Mouse (Mus musculus) right cerebral cortex, postnatal 4 days (tissue): Measurements from ENCODE around the gene Krt14.
A peak's percentile ranks its signal among the peaks of the same experiment; 100 is the strongest.
"Not testable (repeated sequence)": the region's sequence is repeated elsewhere in the genome, so short reads cannot be mapped to it uniquely, and the experiment has no call there.

Experiments
- DNase-seq: peaks from one replicate; pipeline ENCODE4 v3.0.0-alpha.2; 2022

Gene Krt14

DNA sequence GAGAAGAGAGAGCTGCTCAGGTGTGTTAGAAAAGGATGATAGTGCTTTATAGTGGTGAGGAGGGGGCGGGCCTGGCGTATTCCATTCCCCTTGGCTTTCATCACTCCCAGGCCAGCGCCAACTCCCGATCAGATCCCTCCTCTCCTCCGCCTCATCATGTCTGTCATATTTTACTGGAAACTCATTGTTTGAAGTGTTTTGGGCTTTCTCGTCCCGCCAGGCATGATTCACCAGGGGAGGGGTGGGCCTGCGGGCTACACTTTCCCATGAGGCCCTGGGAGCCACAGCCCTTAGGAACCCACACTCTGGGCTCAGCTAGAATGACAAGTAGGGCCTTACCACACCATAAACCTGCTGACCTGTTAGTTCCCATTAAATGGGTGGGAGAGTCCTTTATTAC is at the start of gene Krt14:
Gene Krt14, minus strand, starts transcription at position 51 of the 400 bp plus-strand sequence.
- no peak for DNase-seq

DNA sequence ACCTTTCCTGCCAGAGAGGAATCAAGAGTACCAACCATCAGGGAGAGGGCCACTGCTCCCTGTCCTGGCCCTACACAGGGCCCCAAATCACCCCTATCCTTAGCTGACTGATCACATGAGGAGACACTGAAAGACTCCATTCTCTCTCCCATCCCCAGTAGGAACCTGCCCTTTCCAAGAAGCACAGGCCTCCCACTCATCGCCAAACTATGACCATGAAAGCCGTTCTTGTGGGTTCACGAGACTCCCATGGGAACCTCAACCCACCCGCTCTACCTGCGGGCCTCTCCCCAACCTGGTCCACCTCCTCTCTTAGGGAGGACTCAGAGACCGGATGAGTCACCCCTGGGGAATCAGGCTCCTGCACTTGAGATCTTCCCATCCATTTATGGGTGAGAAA is 48.2 kb upstream of the Krt14 start:
- no peak for DNase-seq

DNA sequence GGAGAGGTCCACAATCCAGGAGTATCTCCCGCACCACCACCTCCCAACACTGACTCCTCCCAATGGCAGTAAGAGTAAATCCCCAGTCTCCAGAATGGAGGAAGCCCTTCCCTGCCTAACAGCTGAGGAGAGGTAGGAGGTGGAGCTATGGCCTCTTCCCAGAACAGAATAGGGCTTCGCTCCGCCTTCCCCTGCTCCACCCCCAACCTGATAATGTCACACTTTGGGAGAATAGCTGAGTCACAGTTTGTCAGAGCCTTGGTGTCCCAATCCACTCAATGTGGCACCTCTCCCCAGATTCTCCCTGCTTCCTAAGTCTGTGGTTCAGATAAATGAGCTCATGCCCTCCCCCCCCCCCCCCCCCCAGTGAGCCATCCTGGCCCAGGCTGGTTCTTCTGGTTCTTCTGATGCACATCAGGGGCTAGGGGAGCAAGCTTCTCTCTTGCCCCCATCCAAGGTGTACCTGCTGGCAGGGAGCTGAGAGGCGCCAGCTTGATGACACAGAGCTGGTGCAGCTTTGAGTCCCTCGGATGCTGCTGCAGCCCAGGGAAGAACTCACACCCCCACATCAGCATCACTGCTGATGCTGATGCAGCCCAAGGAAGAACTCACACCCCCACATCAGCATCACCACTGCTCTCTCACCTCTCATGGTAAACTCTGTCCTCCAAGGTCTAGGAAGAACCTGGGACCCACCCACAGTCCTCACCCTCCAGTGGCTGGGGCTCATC is 47.2 kb upstream of the Krt14 start:
- DNase-seq, result no peak

DNA sequence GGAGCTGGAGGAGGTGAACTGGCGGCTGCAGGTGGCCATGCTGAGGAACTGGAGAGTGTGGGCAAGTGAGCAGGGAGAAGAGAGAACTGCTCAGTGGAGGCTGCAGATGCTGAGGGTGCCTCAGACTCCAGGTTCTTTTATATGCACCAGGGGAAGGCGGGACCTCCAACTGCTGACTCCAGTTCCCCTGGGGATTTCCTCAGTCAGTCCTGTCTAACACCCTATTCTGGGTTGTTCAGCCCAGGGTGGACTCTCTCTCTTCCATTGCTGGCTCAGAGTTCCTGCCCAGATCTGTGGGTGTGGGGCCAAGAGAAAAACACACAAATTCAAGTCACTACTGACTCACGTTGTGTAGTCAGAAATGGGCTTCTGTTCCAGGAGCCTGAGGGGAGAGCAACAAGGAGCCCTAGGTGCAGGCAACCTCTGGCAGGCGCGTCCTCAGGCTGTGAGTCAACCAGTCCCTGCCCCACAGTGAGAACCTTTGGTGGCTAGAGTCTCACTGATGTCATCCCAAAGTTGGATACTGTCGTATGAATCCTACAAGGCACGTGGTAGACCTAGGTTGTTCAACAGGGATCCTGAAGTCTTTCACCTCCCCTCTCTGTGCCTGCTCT is 41.6 kb upstream of the Krt14 start, which contains the start of gene Krt16:
Gene Krt16, minus strand, starts transcription at position 51 of the 614 bp plus-strand sequence.
- no peak for DNase-seq

DNA sequence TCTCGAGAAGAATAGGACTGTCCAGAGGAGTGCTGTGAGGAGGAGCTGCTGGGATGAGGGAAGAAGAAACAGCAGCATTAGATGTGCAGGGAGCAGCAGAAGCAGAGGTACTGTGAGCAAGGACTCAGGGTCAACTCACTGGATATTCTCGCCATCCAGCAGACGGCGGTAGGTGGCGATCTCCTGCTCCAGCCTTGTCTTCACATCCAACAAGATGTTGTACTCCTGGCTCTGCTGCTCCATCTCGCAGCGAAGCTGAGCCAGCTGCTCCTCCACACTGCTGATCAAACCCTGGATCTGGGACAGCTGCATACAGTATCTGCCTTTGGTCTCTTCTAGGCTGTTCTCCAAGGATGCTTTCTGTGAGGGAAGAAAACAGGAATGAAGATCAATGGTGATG is 39.1 kb upstream of the Krt14 start:
- DNase-seq, result not testable (repeated sequence)

DNA sequence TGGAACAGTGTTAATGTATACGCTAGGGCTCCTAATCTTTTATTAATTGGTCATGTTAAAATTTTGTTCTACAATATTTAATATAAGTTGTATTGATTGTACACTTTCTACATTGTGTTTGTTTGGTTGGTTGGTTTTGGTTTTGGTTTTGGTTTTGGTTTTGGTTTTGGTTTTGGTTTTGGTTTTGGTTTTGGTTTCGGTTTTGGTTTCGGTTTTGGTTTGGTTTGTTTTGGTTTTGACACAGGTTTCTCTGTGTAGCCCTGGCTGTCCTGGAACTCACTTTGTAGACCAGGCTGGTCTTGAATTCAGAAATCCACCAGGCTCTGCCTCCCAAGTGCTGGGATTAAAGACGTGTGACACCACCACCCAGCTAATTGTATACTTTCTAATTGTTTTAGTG is 32.9 kb upstream of the Krt14 start:
- DNase-seq, result not testable (repeated sequence)

DNA sequence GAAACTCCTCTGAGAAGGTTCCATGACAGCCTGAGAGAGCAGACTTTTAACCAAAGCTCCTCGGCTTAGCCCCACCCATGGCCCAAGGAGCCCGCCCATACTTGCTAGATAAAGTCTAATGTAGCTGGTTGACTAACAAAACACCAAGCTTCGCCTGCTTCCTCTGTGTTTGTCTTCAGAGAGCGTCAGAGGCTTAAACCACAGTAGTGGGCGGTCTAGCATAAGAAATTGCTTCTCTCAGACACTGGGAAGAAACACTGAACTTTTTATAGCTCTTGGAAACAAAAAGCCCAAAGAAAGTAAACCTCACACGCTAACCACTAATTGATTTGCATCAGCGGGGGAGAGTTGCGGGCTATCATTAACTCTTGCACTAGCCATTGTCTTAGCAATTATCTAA is 14.4 kb upstream of the Krt14 start:
- no peak for DNase-seq

DNA sequence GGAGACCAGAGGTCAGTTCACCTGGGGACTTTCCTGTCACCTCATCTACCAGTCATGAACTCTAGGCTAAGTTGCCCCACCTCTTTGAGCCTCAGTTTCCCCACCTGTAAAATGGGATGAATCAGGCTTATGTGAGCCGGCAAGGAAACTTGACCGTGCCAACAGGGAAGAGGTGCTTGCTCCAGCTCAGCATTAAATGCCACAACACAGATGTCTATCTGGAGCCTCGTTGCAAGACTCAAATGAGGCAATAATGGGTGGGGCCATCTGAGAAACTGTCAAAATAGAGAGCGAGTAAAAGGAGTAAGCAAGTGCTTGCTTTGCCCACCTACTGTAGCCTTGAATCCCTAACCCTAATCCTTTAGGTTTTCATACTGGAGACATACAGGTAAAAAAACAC is 12.0 kb upstream of the Krt14 start:
- no peak for DNase-seq

DNA sequence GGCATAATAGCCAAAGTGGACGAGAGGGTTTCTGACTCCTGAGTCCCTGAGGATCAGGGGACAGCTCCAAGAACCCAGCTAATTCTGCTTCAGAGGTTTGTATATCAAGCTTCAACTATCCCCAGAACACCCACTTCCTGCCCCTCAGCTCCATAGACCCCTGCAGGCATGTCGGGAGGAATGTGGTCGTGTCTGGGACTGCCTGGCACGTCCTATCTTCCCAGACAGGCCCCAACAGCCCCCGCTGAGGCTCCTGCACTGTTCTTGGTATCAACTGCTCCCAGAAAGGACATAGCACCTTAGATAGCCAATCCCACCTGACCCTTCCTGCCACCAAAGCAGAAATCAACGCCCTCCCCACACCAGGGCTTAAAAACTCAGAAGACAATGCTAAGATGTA is 1.2 kb upstream of the Krt14 start:
- DNase-seq, result no peak

DNA sequence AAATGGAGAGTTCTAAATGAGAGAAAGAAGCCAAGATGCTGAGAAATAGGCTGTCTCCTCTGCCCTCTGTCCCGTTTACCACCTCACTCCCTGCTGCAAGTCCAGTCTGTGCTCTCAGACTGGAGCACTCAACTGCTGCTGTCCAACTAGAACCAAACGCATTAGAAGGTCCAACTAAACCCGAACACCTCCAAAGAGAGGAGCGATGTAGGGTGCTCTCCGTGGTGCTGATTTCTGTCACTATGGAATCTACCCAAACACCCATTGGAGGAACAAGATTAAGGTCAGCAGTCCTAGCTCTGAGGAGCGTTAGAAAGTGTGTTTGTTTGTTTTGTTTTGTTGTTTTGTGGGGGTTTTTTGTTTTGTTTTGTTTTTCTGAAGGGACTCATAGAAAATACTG is 3.9 kb downstream of the Krt14 start:
- no peak for DNase-seq

DNA sequence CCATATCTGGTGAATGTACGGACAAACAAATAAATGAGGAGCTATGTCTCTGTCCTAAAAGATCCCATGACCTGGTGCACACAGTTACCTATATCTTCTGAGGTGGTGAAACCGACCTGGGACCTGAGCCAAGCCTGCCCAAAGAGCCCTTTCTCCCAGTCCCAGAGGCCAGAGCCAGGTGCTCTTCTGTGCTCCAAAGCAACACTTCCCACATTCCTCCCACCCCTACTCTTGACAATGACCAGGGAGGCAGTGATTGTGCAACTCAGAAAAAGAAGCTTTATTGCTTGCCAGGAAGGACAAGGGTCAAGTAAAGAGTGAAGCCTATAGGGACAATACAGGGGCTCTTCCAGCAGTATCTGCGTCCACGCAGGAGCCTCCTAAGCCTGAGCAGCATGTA is 4.4 kb downstream of the Krt14 start:
- no peak for DNase-seq

DNA sequence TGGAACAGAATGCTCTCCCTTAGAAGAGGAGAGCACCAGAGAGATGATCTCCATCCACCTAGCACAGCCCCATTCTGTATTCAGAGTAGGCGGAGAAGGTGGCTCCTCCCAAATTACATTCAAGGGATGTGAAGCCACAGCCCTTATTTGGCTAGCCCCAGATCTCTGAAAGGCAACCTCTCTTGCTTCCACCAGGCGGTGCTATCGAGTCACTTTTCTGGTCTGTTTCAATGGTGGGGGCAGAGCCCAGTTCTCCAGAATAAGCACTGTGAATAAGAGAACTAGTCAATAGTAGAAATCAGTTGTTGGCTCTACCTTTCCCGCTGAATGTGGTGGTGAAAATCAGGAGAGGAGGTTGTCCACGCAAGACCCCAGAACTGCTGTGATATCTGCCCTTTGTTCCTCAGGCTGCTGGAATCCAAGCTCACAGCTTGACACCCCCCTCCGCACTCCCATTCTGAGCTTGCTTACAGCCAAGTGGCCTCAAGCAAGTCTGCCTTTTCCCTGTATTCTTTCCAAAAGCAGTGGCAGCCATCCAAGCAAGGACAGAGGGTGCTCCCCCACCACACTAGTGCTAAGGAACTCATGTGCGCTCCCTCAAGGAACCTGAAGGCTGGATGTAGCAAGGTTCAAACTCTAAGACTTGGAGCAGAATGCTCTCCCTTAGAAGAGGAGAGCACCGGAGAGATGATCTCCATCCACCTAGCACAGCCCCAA is 7.1 kb downstream of the Krt14 start:
- DNase-seq, result peak; percentile 34

DNA sequence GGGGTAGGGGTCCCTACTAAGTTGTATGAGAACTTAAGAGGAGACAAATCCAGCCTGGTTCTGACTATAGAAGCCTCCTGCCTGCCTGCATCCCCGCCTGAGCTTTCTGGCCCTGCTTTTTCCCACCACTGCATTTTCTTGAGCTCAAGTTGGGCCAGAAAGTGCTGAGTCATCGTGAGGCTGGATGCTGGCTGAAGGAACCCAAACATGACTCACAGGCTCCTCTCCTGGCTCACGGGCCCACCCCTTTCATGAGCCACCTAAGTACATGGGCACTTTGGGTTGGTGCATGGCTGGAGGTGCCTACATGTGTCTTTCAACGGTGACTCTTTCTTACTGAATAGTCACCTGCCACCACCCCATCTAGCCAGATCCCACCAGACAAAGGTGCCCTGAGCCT is 8.7 kb downstream of the Krt14 start:
- DNase-seq, result no peak

DNA sequence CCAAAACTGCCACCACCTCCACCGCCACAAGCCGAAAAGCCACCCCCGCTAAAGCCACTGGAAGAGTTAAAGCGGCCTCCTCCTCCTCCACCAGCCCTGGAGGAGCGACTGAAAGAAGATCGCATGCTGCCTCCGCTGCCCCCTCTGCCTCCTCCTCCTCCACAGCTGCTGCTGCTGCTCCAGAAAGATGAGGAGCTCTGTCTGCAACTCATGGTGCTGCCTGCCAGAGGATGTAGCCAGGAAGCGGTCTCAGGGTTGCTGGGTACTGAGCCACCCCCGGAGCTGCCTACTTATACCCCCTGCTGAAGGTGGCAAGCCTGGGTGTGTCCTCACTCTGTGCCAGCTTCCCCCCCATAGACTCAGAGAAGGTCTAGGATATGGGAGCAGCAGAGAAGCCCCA is 14.4 kb downstream of the Krt14 start, which contains the start of gene Krt9:
Gene Krt9, minus strand, starts transcription at position 255 of the 400 bp plus-strand sequence.
- no peak for DNase-seq

DNA sequence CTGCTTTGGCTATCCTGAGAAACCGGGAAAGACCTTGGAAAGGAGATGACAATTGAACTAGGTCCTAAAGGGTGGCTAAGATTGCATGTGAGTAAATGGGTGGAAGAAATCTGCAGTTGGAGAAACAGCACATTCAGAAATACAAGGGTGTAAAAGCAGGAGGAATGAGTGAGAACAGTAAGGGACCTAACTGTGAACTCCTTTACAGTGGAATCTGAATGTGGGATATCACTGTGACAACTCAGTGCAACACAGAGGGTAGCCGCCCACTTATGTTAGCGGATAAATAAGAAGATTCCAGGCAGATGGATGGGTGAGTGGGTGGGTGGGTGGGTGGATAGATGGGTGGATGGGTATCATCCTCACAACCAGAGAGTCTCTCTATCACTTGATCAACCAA is 15.5 kb downstream of the Krt14 start:
- DNase-seq, result no peak

DNA sequence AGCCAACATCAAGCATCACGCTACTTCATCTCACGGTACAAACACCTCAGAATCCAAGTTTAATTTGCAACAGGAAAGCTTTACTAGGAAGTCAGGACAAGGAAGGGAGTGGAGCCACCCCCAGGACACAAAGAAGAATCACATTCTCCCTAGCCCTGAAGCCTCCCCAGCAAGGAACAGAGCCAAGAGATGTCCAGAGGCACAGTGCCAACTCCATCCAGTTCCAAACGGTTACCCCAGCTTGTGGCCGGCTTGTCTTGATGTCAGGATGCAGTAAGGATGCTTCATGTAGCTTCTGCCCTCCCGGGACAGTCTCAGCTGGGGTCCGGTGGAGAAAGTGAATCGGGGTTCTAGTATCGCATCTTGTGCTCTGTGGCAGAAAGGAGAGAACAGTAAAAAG is 20.6 kb downstream of the Krt14 start:
- DNase-seq, result no peak

DNA sequence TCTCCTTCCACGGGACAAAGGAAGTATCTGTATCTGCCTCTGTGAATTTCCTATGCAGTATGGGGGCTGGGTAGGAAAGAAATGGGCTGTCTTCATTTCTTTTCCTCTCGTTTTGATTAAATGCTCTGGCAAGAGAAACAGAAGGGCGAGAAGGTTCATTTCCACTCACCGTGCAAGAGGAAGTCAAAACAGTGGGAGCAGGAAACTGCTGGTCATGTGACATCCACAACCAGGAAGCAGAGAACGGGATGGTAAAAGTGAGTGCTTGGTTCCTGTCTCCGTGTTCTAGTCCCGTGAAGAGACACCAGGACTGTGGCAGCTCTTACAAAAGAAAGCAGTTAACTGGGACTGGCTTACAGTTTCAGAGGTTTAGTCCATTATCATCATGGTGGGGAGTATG is 25.6 kb downstream of the Krt14 start:
- DNase-seq, result no peak

DNA sequence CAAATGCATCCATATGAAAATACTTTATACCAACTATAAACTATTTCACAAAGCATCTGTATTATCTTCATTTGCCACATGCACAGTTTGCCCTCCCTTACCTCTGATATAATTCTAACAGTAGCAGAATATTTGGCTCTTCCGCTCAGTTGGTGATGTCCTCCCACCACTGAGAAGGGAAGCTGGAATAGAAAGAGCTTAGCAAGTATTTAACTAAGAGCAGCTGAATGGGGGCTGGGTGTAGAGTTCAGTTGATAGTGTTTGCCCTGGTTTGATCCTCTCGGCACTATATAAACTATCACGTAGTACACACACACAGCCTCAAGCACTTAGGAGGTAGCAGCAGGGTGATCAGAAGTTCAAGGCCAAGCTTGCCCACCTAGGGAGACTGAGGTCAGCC is 28.1 kb downstream of the Krt14 start:
- no peak for DNase-seq

DNA sequence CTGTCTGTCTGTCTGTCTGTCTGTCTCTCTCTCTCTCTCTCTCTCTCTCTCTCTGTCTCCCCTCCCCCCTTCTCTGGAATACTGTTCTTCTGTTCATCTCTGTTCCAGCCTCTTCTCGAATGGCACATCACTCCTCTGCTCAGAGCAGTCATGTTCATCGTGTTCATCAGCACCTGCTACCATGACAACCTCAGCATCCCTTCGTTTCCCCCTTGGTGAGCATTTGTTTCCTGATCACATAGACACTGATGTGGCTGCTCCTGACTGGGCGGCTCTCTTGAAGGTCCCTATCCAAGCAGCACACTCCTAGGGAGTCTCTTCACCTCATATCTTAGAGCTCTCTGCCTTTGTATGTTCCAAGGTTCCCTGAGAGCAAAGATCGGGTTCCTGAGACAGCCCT is 29.0 kb downstream of the Krt14 start:
- DNase-seq, result no peak

DNA sequence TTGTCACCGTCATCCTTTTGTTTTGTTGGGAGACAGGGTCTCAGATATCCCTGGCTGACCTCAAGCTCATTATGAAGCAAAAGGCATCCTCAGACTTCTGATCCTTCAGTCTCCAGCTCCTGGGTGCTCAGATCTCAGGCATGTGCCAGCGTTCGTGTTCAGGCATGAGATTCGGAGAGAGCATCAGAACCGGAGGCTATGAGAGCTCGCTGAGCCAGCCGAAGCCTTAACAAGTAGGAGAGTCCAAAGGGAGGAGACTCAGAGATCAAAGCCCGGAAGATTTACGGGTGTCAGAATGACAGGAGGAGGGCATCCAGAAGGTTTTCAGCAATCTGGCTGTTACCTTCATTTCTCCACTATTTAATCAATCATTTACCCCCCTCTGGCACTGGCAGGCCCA is 30.6 kb downstream of the Krt14 start:
- DNase-seq, result no peak

DNA sequence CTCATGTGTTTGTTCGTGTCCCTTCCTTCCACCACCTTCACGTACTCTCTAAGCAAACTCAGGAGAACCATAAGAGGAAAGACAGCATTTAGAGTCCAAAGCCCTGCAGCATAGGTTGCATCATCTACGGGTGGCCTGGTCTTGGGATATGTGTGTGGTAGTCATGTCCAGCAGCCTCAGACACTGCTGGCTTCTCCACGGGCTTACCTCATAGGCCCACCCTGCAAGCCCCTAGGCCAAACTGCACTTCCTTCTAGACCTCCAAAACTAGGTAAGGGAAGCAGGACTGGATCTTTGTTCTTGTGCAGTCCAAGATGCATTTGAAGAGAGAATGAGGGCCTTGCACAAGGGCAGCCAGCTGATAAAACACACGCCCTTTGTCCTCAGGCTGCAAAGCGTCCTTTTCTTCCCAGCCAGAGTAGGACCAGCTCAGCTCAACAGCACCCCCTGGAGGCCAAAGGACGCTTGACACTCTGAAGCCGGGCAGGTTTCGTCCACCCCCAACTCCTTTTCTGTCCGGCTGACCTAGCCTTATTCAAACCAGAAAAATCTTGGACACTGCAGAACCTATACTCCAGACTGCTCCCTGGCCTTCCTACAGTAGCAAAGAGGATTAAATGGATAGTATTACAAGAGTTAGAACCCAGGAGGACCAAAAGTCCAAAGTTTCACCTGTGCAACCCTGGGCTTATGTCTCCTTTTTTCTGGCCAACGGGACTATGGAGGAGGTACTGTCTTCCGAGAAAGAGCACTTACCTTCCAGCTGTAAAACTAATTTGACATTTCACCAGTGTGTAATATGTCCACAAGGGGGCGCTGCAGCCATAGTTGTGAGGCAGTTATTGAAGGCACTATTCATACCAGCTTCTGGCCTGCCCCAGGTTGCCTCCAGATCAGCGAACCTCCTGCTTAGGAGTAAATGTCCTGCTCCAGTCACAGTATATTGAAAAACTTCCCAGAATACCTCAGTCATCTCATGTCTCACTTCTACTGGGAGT is 38.3 kb downstream of the Krt14 start:
- DNase-seq, result peak; percentile 82

DNA sequence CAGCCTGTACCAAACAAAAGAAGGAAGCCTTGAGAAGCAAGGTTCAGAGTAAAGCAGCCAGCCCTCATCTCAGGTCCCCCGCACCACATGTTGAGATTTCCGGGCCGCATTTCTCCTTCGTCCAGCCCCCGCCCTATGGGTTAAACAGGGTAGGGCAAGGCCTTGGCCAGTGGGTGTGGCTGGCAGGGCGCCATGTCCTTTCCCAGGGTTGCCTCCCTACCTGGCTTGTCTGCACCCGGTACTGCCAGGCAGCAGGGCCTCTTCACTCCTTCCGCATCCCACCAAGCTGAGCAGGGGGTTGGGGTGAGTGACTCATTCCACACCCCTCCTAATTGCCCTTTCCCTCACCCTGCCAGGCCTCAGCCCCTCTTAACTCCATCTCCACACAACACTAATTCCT is 39.3 kb downstream of the Krt14 start:
- peak; percentile 10 for DNase-seq

DNA sequence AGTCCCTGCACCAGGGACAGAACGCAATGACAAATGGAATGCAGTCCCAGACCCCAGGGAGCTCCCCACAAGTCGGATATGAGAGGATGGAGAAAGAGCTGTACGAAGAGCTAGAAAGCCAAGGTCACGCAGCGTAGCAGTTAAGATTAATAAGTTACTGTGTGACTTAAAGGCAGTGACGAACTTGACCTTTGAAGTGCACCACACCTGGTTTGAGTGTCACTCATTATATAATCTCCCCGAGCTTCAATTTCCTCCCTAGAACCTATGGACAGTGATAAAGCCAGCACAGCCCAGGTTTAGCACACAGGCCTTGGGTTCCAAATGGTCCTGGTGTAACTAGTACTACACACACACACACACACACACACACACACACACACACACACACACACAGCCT is 43.0 kb downstream of the Krt14 start:
- DNase-seq, result no peak
